In the genomic region with DNA sequence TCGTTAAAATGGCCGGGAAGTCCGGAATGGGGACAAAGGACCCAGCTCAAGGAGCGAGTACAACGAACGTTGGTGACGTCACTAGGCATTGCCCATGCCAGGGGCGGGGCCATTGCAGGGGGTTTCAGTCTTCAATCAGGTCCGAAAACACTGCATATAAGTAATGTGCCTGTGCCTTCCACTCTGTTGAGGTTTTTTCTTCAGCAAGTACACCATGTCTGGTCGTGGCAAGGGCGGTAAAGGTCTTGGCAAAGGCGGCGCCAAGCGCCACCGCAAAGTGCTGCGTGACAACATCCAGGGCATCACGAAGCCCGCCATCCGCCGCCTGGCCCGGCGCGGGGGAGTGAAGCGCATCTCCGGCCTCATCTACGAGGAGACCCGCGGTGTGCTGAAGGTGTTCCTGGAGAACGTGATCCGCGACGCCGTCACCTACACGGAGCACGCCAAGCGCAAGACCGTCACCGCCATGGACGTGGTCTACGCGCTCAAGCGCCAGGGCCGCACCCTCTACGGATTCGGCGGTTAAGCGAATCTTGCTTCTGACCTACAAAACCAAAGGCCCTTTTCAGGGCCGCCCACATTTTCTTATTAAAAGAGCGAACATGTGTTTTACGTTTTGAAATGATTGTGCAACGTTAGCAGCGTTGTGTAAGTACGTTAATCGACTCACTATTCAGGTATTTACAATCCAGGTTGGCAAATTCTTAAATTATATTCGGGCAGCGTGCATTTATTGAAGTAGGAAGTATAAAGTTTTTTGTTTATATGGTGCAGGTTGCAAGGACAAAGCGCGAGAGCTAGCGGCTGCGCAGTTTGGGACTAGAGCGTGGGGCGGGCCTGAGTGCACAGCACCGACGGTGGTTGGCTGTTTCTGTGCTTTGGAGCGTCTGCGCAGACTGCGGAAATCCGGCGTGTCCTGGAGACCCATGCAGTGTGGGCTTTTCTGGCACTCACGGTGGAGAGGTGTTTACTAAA, we compare ENCODE assay signal across 8 mouse cellular contexts. TPM values are rescaled to one million over a fixed set of nuclear protein-coding genes. Genes with fewer than 3 reads are reported as not detected.
A peak's percentile ranks its signal among the peaks of the same experiment; 100 is the strongest.
DNase-seq lines count a peak whose midpoint lies in the region; ATAC-seq lines count a peak whose summit lies in the region.

A gene (plus strand): TSS at position 150 of the 975 bp plus-strand sequence.

- DNase-seq in adipocyte (ENCODE audit: low spot score), result peak; percentile 97
- peak; percentile 98 for DNase-seq in embryo, embryonic 10 days (ENCODE audit: low spot score)
- peak; percentile 91 for DNase-seq in gastrocnemius, postnatal 14 days
- peak; percentile 97 to 99 for DNase-seq in left cerebral cortex, postnatal 10 days (ENCODE audit: extremely low spot score in 1 of 2, low spot score in 2 of 2)
- peak; percentile 95 for DNase-seq in right cerebral cortex, postnatal 25 days
- peak; percentile 95 for DNase-seq in urinary bladder, postnatal 4 days (ENCODE audit: low spot score in 2 of 2)

- intact Hi-C loops in gastrocnemius, postnatal 14 days (cut with DNase I; ENCODE audit: low total_unique reads), result no loop called here
- intact Hi-C loops in left cerebral cortex, postnatal 10 days (cut with DNase I), result no loop called here

- ATAC-seq in inflammation-experienced regulatory T-cells, adult 6 months, result peak; percentile 73
- ATAC-seq in megakaryocyte-erythroid progenitor cell, adult 5-6 weeks (replicated peaks; ENCODE audit: low FRiP score, low TSS enrichment, poor library complexity, severe bottlenecking), result peak; percentile 61

RNA-seq across cellular contexts. Expression of the gene that starts here (rescaled TPM):
- total RNA-seq in gastrocnemius, postnatal 14 days (2021), result 100 to 1,000 TPM; 281 to 294 TPM
- 1 to 10 TPM; 3.9 to 8.3 (median 7.0) TPM for polyA plus RNA-seq in inflammation-experienced regulatory T-cells, adult 6 months (2017; shearing (Covaris generic))
- 100 to 1,000 TPM; 265 to 270 TPM for total RNA-seq in left cerebral cortex, postnatal 10 days (2021)
- total RNA-seq in megakaryocyte-erythroid progenitor cell, adult 5-6 weeks (2014; fragmentation: Nextera tagmentation), result 115 and 209 TPM in 2 replicates
- 683 and 1,187 TPM in 2 replicates for total RNA-seq in megakaryocyte-erythroid progenitor cell, adult 5-6 weeks (2017)

Comparison
In these comparisons a context has a peak if more than half of its experiments do, and no peak if none do; other contexts are left out.
1. Peak in every context shown above with its lines: DNase-seq and ATAC-seq.